Mouse (Mus musculus) MEL (cell line): ENCODE results near the gene Alg3. TPM values are rescaled to one million over a fixed set of nuclear protein-coding genes. Genes with fewer than 3 reads are reported as not detected.

Source experiments
- DNase-seq: peaks from one replicate; pipeline ENCODE4 v3.0.0; 2011; ENCODE audit warnings: low read depth, low spot score
- H3K27ac ChIP-seq: 2 replicates; pipeline ENCODE4 v1.5.1; 2012; ENCODE audit warnings: low read depth, mild to moderate bottlenecking, control low read depth, low read length, moderate library complexity; ENCODE audit not compliant: control insufficient read depth
- H3K27me3 ChIP-seq, 2 experiments: fragments of 150-350 bp in 1 of 2; sonication (generic) in 1 of 2; 2 replicates each; pipeline ENCODE4 v1.6.1; 2012; ENCODE audit warnings: low read length in 2 of 2, mild to moderate bottlenecking in 2 of 2, improper control_type of control experiment in 1 of 2, moderate library complexity in 1 of 2; ENCODE audit not compliant: insufficient read depth in 2 of 2, control insufficient read depth in 1 of 2
- H3K36me3 ChIP-seq, 2 experiments: 2 replicates each; pipeline ENCODE4 v1.6.1; 2012 to 2014; ENCODE audit warnings: low read length in 2 of 2, improper control_type of control experiment in 1 of 2, inconsistent platforms in 1 of 2, mild to moderate bottlenecking in 1 of 2; ENCODE audit not compliant: insufficient read depth in 2 of 2, control insufficient read depth in 1 of 2
- H3K4me1 ChIP-seq, 2 experiments: fragments of 150-350 bp in 1 of 2; sonication (generic) in 1 of 2; 2 replicates each; pipeline ENCODE4 v1.6.1; 2012; ENCODE audit warnings: low read length in 2 of 2, improper control_type of control experiment in 1 of 2, mild to moderate bottlenecking in 1 of 2; ENCODE audit not compliant: insufficient read depth in 2 of 2, control insufficient read depth in 1 of 2
- H3K4me3 ChIP-seq, 2 experiments: fragments of 150-350 bp in 1 of 2; sonication (generic) in 1 of 2; 2 replicates each; pipeline ENCODE4 v1.5.1; 2012; ENCODE audit warnings: low read depth in 2 of 2, low read length in 2 of 2, mild to moderate bottlenecking in 2 of 2, moderate library complexity in 2 of 2, control low read depth in 1 of 2, improper control_type of control experiment in 1 of 2; ENCODE audit not compliant: control insufficient read depth in 1 of 2, insufficient read depth in 1 of 2
- H3K79me2 ChIP-seq: 2 replicates; pipeline ENCODE4 v1.6.1; 2012; ENCODE audit warnings: mild to moderate bottlenecking, low read length, moderate library complexity; ENCODE audit not compliant: control insufficient read depth, poor library complexity, insufficient read depth
- H3K9ac ChIP-seq: 2 replicates; pipeline ENCODE4 v1.6.1; 2012; ENCODE audit warnings: low read depth, mild to moderate bottlenecking, control low read depth, low read length, moderate library complexity; ENCODE audit not compliant: control insufficient read depth, poor library complexity, severe bottlenecking
- H3K9me3 ChIP-seq: fragments of 150-350 bp; sonication (generic); replicated peaks from 2 replicates; pipeline ENCODE4 v1.6.1; 2012; ENCODE audit warnings: mild to moderate bottlenecking, low read length, improper control_type of control experiment, moderate library complexity; ENCODE audit not compliant: insufficient read depth
- BHLHE40 ChIP-seq: IDR thresholded peaks from 2 replicates; pipeline ENCODE4 v1.6.1; 2012; ENCODE audit warnings: low read depth, mild to moderate bottlenecking, inconsistent platforms, low read length, improper control_type of control experiment, borderline replicate concordance
- CHD1 ChIP-seq: IDR thresholded peaks from 2 replicates; pipeline ENCODE4 v1.6.1; 2012; ENCODE audit warnings: low read depth, mild to moderate bottlenecking, inconsistent platforms, low read length, improper control_type of control experiment
- CHD2 ChIP-seq: IDR thresholded peaks from 2 replicates; pipeline ENCODE4 v1.6.1; 2011; ENCODE audit warnings: low read length, improper control_type of control experiment
- E2F4 ChIP-seq: IDR thresholded peaks from 2 replicates; pipeline ENCODE4 v1.6.1; 2011; ENCODE audit warnings: low read depth, low read length, improper control_type of control experiment, borderline replicate concordance
- ELF1 ChIP-seq: IDR thresholded peaks from 2 replicates; pipeline ENCODE4 v1.6.1; 2014; ENCODE audit warnings: low read depth, mild to moderate bottlenecking, inconsistent platforms, low read length, improper control_type of control experiment, moderate library complexity
- EP300 ChIP-seq, 2 experiments: IDR thresholded peaks; 2 replicates each; pipeline ENCODE4 v1.6.1; 2011; ENCODE audit warnings: improper control_type of control experiment in 2 of 2, low read length in 2 of 2, low read depth in 1 of 2, mild to moderate bottlenecking in 1 of 2
- GABPA ChIP-seq: IDR thresholded peaks from 2 replicates; pipeline ENCODE4 v1.6.1; 2012; ENCODE audit warnings: low read depth, mild to moderate bottlenecking, inconsistent platforms, low read length, improper control_type of control experiment, moderate library complexity
- GATA1 ChIP-seq: IDR thresholded peaks from 2 replicates; pipeline ENCODE4 v1.6.1; 2011; ENCODE audit warnings: low read depth, low read length, improper control_type of control experiment
- HCFC1 ChIP-seq: IDR thresholded peaks from 2 replicates; pipeline ENCODE4 v1.6.1; 2012; ENCODE audit warnings: low read depth, mild to moderate bottlenecking, inconsistent platforms, low read length, improper control_type of control experiment, moderate library complexity
- MAFK ChIP-seq: IDR thresholded peaks from 2 replicates; pipeline ENCODE4 v1.6.1; 2011; ENCODE audit warnings: low read depth, mild to moderate bottlenecking, low read length, improper control_type of control experiment, borderline replicate concordance
- MAX ChIP-seq: IDR thresholded peaks from 2 replicates; pipeline ENCODE4 v1.6.1; 2011; ENCODE audit warnings: low read length, improper control_type of control experiment
- MAZ ChIP-seq: IDR thresholded peaks from 2 replicates; pipeline ENCODE4 v1.6.1; 2012; ENCODE audit warnings: low read depth, mild to moderate bottlenecking, inconsistent platforms, low read length, improper control_type of control experiment
- MXI1 ChIP-seq: IDR thresholded peaks from 2 replicates; pipeline ENCODE4 v1.6.1; 2011; ENCODE audit warnings: mild to moderate bottlenecking, low read depth, low read length, improper control_type of control experiment
- MYB ChIP-seq: IDR thresholded peaks from 2 replicates; pipeline ENCODE4 v1.6.1; 2011; ENCODE audit warnings: mild to moderate bottlenecking, low read depth, low read length, improper control_type of control experiment
- MYC ChIP-seq: IDR thresholded peaks from 2 replicates; pipeline ENCODE4 v1.6.1; 2011; ENCODE audit warnings: low read depth, mild to moderate bottlenecking, low read length, improper control_type of control experiment, moderate library complexity
- NELFE ChIP-seq: IDR thresholded peaks from 2 replicates; pipeline ENCODE4 v1.6.1; 2011; ENCODE audit warnings: low read depth, low read length, improper control_type of control experiment
- POLR2A ChIP-seq, 2 experiments: IDR thresholded peaks; 2 replicates each; pipeline ENCODE4 v1.6.1; 2011 to 2012; ENCODE audit warnings: low read length in 2 of 2, mild to moderate bottlenecking in 2 of 2, control low read depth in 1 of 2, improper control_type of control experiment in 1 of 2, low read depth in 1 of 2, moderate library complexity in 1 of 2; ENCODE audit not compliant: control insufficient read depth in 1 of 2, insufficient read depth in 1 of 2, poor library complexity in 1 of 2
- RAD21 ChIP-seq: IDR thresholded peaks from 2 replicates; pipeline ENCODE4 v1.6.1; 2011; ENCODE audit warnings: mild to moderate bottlenecking, low read depth, low read length, improper control_type of control experiment
- RCOR1 ChIP-seq: IDR thresholded peaks from 2 replicates; pipeline ENCODE4 v1.6.1; 2012; ENCODE audit warnings: low read depth, mild to moderate bottlenecking, inconsistent platforms, low read length, improper control_type of control experiment
- SIN3A ChIP-seq: IDR thresholded peaks from 2 replicates; pipeline ENCODE4 v1.6.1; 2012; ENCODE audit warnings: low read length, improper control_type of control experiment, inconsistent platforms
- SMC3 ChIP-seq: IDR thresholded peaks from 2 replicates; pipeline ENCODE4 v1.6.1; 2011; ENCODE audit warnings: low read depth, low read length, improper control_type of control experiment
- TBP ChIP-seq: IDR thresholded peaks from 2 replicates; pipeline ENCODE4 v1.8.0; 2011; ENCODE audit warnings: low read depth, low read length, improper control_type of control experiment
- UBTF ChIP-seq: IDR thresholded peaks from 2 replicates; pipeline ENCODE4 v1.6.1; 2012; ENCODE audit warnings: low read depth, mild to moderate bottlenecking, inconsistent platforms, low read length, improper control_type of control experiment, moderate library complexity, borderline replicate concordance; ENCODE audit not compliant: insufficient read depth
- USF2 ChIP-seq, 2 experiments: IDR thresholded peaks; 2 replicates each; pipeline ENCODE4 v1.6.1; 2011 to 2012; ENCODE audit warnings: improper control_type of control experiment in 2 of 2, low read length in 2 of 2, borderline replicate concordance in 1 of 2, inconsistent platforms in 1 of 2, low read depth in 1 of 2, mild to moderate bottlenecking in 1 of 2; ENCODE audit not compliant: insufficient read depth in 1 of 2
- ZMIZ1 ChIP-seq: IDR thresholded peaks from 2 replicates; pipeline ENCODE4 v1.6.1; 2012; ENCODE audit warnings: low read depth, mild to moderate bottlenecking, inconsistent platforms, low read length, improper control_type of control experiment, moderate library complexity
- polyA plus RNA-seq, 2 experiments: library from polyadenylated mRNA; stranded (reverse) in 1 of 2; unstranded in 1 of 2; fragments of >175 nt in 1 of 2; fragments of >200 nt in 1 of 2; gene quantifications; 2 replicates each; pipeline versions ENCODE4 v1.2.1 to v1.2.4; 2012; ENCODE audit warnings: low replicate concordance in 2 of 2, low read depth in 1 of 2; ENCODE audit not compliant: insufficient read length in 2 of 2, insufficient read depth in 1 of 2, missing spikeins in 1 of 2
- total RNA-seq: library from RNA; depleted of rRNA; stranded (reverse); fragments of 300-350 nt; gene quantifications from 2 replicates; pipeline ENCODE4 v1.2.3, GENCODE M21; 2012

The Alg3 gene
- total and polyA plus RNA-seq, 3 experiments, result 25.6 to 218 (median 67.6) TPM

DNA sequence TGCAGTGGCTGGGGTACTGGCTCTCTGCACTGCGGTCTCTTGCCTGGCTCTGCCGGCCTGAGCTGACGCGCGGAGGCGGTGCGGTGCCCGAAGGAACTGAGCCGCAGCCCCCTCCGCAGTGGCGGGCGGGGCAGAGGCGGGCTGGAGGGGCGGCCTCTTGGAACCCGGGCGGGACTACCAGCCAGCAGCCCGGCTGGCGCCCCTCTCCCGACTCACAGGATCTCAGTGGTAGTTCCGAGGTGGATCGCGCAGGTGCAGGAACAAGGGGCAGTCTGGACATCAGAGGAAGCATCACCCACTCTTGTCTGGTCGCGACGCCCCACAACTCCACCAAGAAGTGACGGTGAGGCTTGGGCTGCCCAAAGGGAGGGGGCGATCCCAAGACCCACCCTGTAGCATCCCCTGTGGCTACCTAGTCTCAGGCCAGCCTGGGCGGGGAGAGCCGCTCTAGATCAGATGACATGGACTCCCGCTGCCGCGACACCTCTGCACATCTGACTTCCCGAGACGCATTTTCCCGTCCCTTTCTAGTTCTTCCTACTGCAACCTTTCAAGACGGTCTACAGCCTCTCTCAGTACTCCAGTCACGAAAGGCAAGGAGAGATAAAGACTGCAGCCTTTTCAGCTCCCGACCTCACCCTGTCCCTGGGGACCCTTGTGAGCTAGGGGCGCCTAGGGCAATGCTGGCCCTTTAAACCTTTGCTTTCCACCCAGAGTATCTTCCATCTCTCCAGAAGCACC, 21.4 kb downstream of the Alg3 start:
- H3K4me1 ChIP-seq, result peaks cover 3 to 9% of the 10 kb centered on the region in 2 experiments; a peak in 3 of 4 replicates
- no peak for DNase-seq
- no peaks in the 10 kb centered on the region for H3K79me2 ChIP-seq
- H3K9ac ChIP-seq, result no peak overlapping the region
- no peak overlapping the region for H3K27ac ChIP-seq
- no peak for TF ChIP-seq GATA1
- no peak for TF ChIP-seq NELFE
- TF ChIP-seq E2F4, result no peak
- TF ChIP-seq USF2 (IDR thresholded peaks at IDR 0.05; ENCODE audit: borderline replicate concordance in 1 of 2, insufficient read depth in 1 of 2, low read depth in 1 of 2, low read length in 2 of 2), result no peak
- no peak for TF ChIP-seq RAD21
- no peak for TF ChIP-seq HCFC1
- no peak for TF ChIP-seq UBTF
- TF ChIP-seq SIN3A, result no peak
- TF ChIP-seq CHD2, result no peak
- TF ChIP-seq EP300 (IDR thresholded peaks at IDR 0.05; ENCODE audit: low read depth in 1 of 2, low read length in 2 of 2), result no peak
- TF ChIP-seq CHD1, result no peak
- peaks cover 0 to 5% of the 10 kb centered on the region in 2 experiments; a peak in 2 of 4 replicates for H3K36me3 ChIP-seq
- H3K9me3 ChIP-seq, result no peaks in the 10 kb centered on the region
- peaks cover 0 to 4% of the 10 kb centered on the region in 2 experiments; a peak in 2 of 4 replicates for H3K27me3 ChIP-seq
- no peak overlapping the region for H3K4me3 ChIP-seq

- H3K79me2 ChIP-seq, result no peaks in the 10 kb centered on the region
- H3K27ac ChIP-seq, result no peak within 1 kb of the TSS
- no peaks in the 10 kb centered on the region for H3K9me3 ChIP-seq
- peaks cover 0 to under 1% of the 10 kb centered on the region in 2 experiments; a peak in 2 of 4 replicates for H3K36me3 ChIP-seq
- peaks cover 0 to 6% of the 10 kb centered on the region in 2 experiments; a peak in 2 of 4 replicates for H3K4me1 ChIP-seq
- TF ChIP-seq MAZ, result no peak
- no peak for TF ChIP-seq NELFE
- no peak for TF ChIP-seq MYC
- no peak for TF ChIP-seq MAX
- TF ChIP-seq MYB, result no peak
- TF ChIP-seq CHD2, result no peak
- no peak for TF ChIP-seq TBP
- TF ChIP-seq MXI1, result no peak
- TF ChIP-seq SMC3, result no peak
- no peak for TF ChIP-seq BHLHE40
- TF ChIP-seq GABPA, result no peak
- no peak for TF ChIP-seq MAFK
- TF ChIP-seq RCOR1, result no peak
- no peak for TF ChIP-seq POLR2A (IDR thresholded peaks at IDR 0.05; ENCODE audit: control insufficient read depth in 1 of 2, insufficient read depth in 1 of 2, low read depth in 1 of 2, low read length in 2 of 2, poor library complexity in 1 of 2)
- TF ChIP-seq RAD21, result no peak
- TF ChIP-seq CHD1, result no peak
- no peak for TF ChIP-seq ZMIZ1
- TF ChIP-seq ELF1, result no peak
- DNase-seq, result no peak
- peaks cover 0 to 4% of the 10 kb centered on the region in 2 experiments; a peak in 2 of 4 replicates for H3K27me3 ChIP-seq
- H3K4me3 ChIP-seq, result no peak within 1 kb of the TSS
- no peak within 1 kb of the TSS for H3K9ac ChIP-seq
Measured at GRCm38 (mm10) chr16:20589366-20589938, 22.1 kb downstream of the Alg3 start, which contains the start of gene Vwa5b2. Vwa5b2 (plus strand) TSS chr16:20589471.
